Mouse (Mus musculus): ENCODE data around the gene Slc26a8. TPM values are rescaled to one million over a fixed set of nuclear protein-coding genes. Genes with fewer than 3 reads are reported as not detected.
A peak's percentile ranks its signal among the peaks of the same experiment; 100 is the strongest.

Gene Slc26a8
- total and polyA plus RNA-seq, 3 experiments, result 0.10 to 3.2 (median 0.22) TPM

DNA sequence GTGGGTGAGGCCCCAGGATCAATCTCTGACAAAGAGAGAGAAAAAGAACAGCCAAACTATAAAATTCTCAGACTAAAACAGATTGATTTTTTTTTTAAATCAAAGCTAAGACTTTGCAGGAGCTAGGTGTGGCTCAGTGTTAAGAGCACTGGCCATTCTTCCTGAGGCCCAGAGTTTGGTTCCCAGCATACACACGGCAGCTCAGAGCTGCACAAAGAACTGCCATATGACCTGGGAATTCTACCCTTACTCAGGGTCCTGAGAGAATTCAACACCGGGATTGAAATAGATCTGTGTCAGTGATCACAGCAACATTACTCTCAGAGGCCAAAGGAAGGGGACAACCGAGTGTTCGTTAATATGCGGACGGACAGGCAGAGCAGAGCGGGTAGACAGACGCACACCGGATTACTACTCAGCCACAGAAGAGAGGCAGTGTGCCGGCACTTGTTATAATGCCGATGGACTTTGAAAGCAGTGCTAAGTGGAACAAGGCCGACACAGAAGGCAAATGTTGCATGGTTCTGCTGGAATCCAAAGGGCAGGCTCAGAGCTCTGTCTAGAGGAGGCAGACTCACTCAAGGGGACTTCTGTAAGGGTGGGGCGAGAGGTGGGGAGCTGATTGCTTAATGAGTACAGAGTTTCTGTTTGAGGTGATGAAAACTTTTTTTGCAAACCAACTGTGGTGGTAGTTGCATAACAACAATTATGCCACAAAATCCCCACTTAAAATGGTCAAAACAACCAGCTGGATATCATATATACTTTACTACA is 7.5 kb downstream of the Slc26a8 start:
- no peak for DNase-seq (ENCODE audit: low spot score)

GRCm38 (mm10) chr17:28659564-28659963 is 30.5 kb downstream of the Slc26a8 start:
- peaks cover 3% of the 10 kb centered on the region for H3K4me1 ChIP-seq (ENCODE audit: insufficient read depth, low read depth, low read length)
- TF ChIP-seq TAL1 (conservative IDR thresholded peaks at IDR 0.05; ENCODE audit: low read depth, low read length) (no peak), CTCF (IDR thresholded peaks at IDR 0.05; ENCODE audit: low read depth, low read length) (no peak), GATA2 (IDR thresholded peaks at IDR 0.05; ENCODE audit: borderline replicate concordance, low read depth, low read length) (no peak), GATA1 (IDR thresholded peaks at IDR 0.05; ENCODE audit: borderline replicate concordance, low read length) (no peak), POLR2AphosphoS5 (IDR thresholded peaks at IDR 0.05; ENCODE audit: insufficient replicate concordance, low read depth, low read length) (no peak)

More for the DNA sequence above, 7.5 kb downstream of the Slc26a8 start:
- Histone ChIP-seq H3K4me1 (ENCODE audit: insufficient read depth, low read depth, low read length) (peaks cover 8% of the 10 kb centered on the region), H3K9me3 (replicated peaks) (peaks cover 2% of the 10 kb centered on the region; the same call in 1 of the 2 replicates), H3K36me3 (replicated peaks) (no peaks in the 10 kb centered on the region), H3K4me3 (ENCODE audit: low read depth, low read length) (no peak overlapping the region), H3K27me3 (ENCODE audit: insufficient read depth, low read length) (peaks cover 7% of the 10 kb centered on the region)
- TF ChIP-seq TAL1 (conservative IDR thresholded peaks at IDR 0.05; ENCODE audit: low read depth, low read length), result no peak
- TF ChIP-seq GATA1 (IDR thresholded peaks at IDR 0.05; ENCODE audit: borderline replicate concordance, low read length), result no peak
- no peak for TF ChIP-seq GATA2 (IDR thresholded peaks at IDR 0.05; ENCODE audit: borderline replicate concordance, low read depth, low read length)
- no peak for TF ChIP-seq CTCF (IDR thresholded peaks at IDR 0.05; ENCODE audit: low read depth, low read length)
- no peak for TF ChIP-seq POLR2AphosphoS5 (IDR thresholded peaks at IDR 0.05; ENCODE audit: insufficient replicate concordance, low read depth, low read length)
- ATAC-seq (ENCODE audit: extremely low read depth, insufficient number of reproducible peaks, low FRiP score, poor library complexity, severe bottlenecking), result no peak

GRCm38 (mm10) chr17:28657936-28658335 is 32.1 kb downstream of the Slc26a8 start:
- peak; percentile 28; the same call in 1 of the 2 replicates for ATAC-seq (ENCODE audit: extremely low read depth, insufficient number of reproducible peaks, low FRiP score, poor library complexity, severe bottlenecking)
- no peaks in the 10 kb centered on the region for H3K9me3 ChIP-seq (replicated peaks)
- peaks cover 16% of the 10 kb centered on the region for H3K27me3 ChIP-seq (ENCODE audit: insufficient read depth, low read length)
- TF ChIP-seq CTCF (IDR thresholded peaks at IDR 0.05; ENCODE audit: low read depth, low read length) (no peak), TAL1 (conservative IDR thresholded peaks at IDR 0.05; ENCODE audit: low read depth, low read length) (no peak), GATA1 (IDR thresholded peaks at IDR 0.05; ENCODE audit: borderline replicate concordance, low read length) (no peak), POLR2AphosphoS5 (IDR thresholded peaks at IDR 0.05; ENCODE audit: insufficient replicate concordance, low read depth, low read length) (no peak), GATA2 (IDR thresholded peaks at IDR 0.05; ENCODE audit: borderline replicate concordance, low read depth, low read length) (no peak)
- no peak overlapping the region for H3K4me3 ChIP-seq (ENCODE audit: low read depth, low read length)
- H3K4me1 ChIP-seq (ENCODE audit: insufficient read depth, low read depth, low read length), result peaks cover 3% of the 10 kb centered on the region
- DNase-seq (ENCODE audit: low spot score), result no peak
- no peaks in the 10 kb centered on the region for H3K36me3 ChIP-seq (replicated peaks)

More at GRCm38 (mm10) chr17:28659564-28659963, 30.5 kb downstream of the Slc26a8 start:
- Histone ChIP-seq H3K27me3 (ENCODE audit: insufficient read depth, low read length) (peaks cover 15% of the 10 kb centered on the region), H3K4me3 (ENCODE audit: low read depth, low read length) (no peak overlapping the region), H3K9me3 (replicated peaks) (no peaks in the 10 kb centered on the region), H3K36me3 (replicated peaks) (no peaks in the 10 kb centered on the region)
- DNase-seq (ENCODE audit: low spot score) (no peak), ATAC-seq (ENCODE audit: extremely low read depth, insufficient number of reproducible peaks, low FRiP score, poor library complexity, severe bottlenecking) (no peak)

- H3K4me3 ChIP-seq (ENCODE audit: low read depth, low read length), result no peak overlapping the region
- TF ChIP-seq CTCF (IDR thresholded peaks at IDR 0.05; ENCODE audit: low read depth, low read length) (no peak), GATA2 (IDR thresholded peaks at IDR 0.05; ENCODE audit: borderline replicate concordance, low read depth, low read length) (no peak), GATA1 (IDR thresholded peaks at IDR 0.05; ENCODE audit: borderline replicate concordance, low read length) (no peak), POLR2AphosphoS5 (IDR thresholded peaks at IDR 0.05; ENCODE audit: insufficient replicate concordance, low read depth, low read length) (no peak), TAL1 (conservative IDR thresholded peaks at IDR 0.05; ENCODE audit: low read depth, low read length) (no peak)
- ATAC-seq (ENCODE audit: extremely low read depth, insufficient number of reproducible peaks, low FRiP score, poor library complexity, severe bottlenecking), result no peak
These were observed 39.8 kb downstream of the Slc26a8 start for GRCm38 (mm10) chr17:28650268-28650667.

GRCm38 (mm10) chr17:28648607-28649370 is 41.2 kb downstream of the Slc26a8 start:
- no peak for TF ChIP-seq GATA2 (IDR thresholded peaks at IDR 0.05; ENCODE audit: borderline replicate concordance, low read depth, low read length)
- TF ChIP-seq CTCF (IDR thresholded peaks at IDR 0.05; ENCODE audit: low read depth, low read length), result 0 out of 2 replicates have a peak, but pooled peaks have one; percentile 39
- TF ChIP-seq GATA1 (IDR thresholded peaks at IDR 0.05; ENCODE audit: borderline replicate concordance, low read length), result no peak
- Histone ChIP-seq H3K27me3 (ENCODE audit: insufficient read depth, low read length) (peaks cover 32% of the 10 kb centered on the region), H3K36me3 (replicated peaks) (no peaks in the 10 kb centered on the region), H3K9me3 (replicated peaks) (no peaks in the 10 kb centered on the region), H3K4me3 (ENCODE audit: low read depth, low read length) (no peak overlapping the region), H3K4me1 (ENCODE audit: insufficient read depth, low read depth, low read length) (no peaks in the 10 kb centered on the region)
- DNase-seq (ENCODE audit: low spot score) (no peak), ATAC-seq (ENCODE audit: extremely low read depth, insufficient number of reproducible peaks, low FRiP score, poor library complexity, severe bottlenecking) (no peak)

More at GRCm38 (mm10) chr17:28650268-28650667, 39.8 kb downstream of the Slc26a8 start:
- Histone ChIP-seq H3K4me1 (ENCODE audit: insufficient read depth, low read depth, low read length) (no peaks in the 10 kb centered on the region), H3K9me3 (replicated peaks) (no peaks in the 10 kb centered on the region), H3K36me3 (replicated peaks) (no peaks in the 10 kb centered on the region), H3K27me3 (ENCODE audit: insufficient read depth, low read length) (peaks cover 22% of the 10 kb centered on the region)
- DNase-seq (ENCODE audit: low spot score), result no peak

DNA sequence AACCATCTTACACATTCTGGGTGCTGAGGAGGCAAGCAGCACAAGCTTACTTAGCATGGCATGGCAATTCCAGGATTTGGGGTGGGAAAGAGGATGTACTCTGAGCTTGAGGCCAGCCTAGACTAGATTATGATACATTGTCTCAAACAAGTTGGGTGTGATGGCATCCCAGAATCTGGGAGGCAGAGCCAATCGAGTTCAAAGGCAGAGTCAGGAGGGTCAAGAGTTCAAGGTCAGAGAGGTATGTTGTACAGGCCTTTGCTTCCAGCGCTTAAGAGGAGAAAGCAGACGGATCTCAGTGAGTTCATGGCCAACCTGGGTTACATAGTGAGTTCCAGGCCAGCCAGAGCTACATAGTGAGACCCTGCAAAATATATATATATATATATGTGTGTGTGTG is 43.8 kb downstream of the Slc26a8 start:
- ATAC-seq (ENCODE audit: extremely low read depth, insufficient number of reproducible peaks, low FRiP score, poor library complexity, severe bottlenecking) (no peak), DNase-seq (ENCODE audit: low spot score) (no peak)
- H3K4me3 ChIP-seq (ENCODE audit: low read depth, low read length), result no peak overlapping the region
- H3K9me3 ChIP-seq (replicated peaks), result no peaks in the 10 kb centered on the region
- H3K27me3 ChIP-seq (ENCODE audit: insufficient read depth, low read length), result peaks cover 38% of the 10 kb centered on the region
- TF ChIP-seq GATA1 (IDR thresholded peaks at IDR 0.05; ENCODE audit: borderline replicate concordance, low read length), result no peak
- no peak for TF ChIP-seq POLR2AphosphoS5 (IDR thresholded peaks at IDR 0.05; ENCODE audit: insufficient replicate concordance, low read depth, low read length)
- no peak for TF ChIP-seq GATA2 (IDR thresholded peaks at IDR 0.05; ENCODE audit: borderline replicate concordance, low read depth, low read length)
- no peak for TF ChIP-seq TAL1 (conservative IDR thresholded peaks at IDR 0.05; ENCODE audit: low read depth, low read length)
- TF ChIP-seq CTCF (IDR thresholded peaks at IDR 0.05; ENCODE audit: low read depth, low read length), result no peak
- H3K36me3 ChIP-seq (replicated peaks), result no peaks in the 10 kb centered on the region
- H3K4me1 ChIP-seq (ENCODE audit: insufficient read depth, low read depth, low read length), result 0 out of 2 replicates have a peak, but pooled peaks cover 2% of the 10 kb centered on the region

Data from G1E (cell line).